Mouse (Mus musculus): ENCODE data around the gene Atp10a. TPM values are rescaled to one million over a fixed set of nuclear protein-coding genes. Genes with fewer than 3 reads are reported as not detected.
A peak's percentile ranks its signal among the peaks of the same experiment; 100 is the strongest.

Gene Atp10a
- polyA plus RNA-seq, 1 experiment from 2014 or later = 3.8 TPM

GRCm38 (mm10) chr7:58690069-58690923 lies 34.3 kb downstream of the Atp10a start:
- Histone ChIP-seq H3K9me3 (ENCODE audit: low read depth, low read length) (no peaks in the 10 kb centered on the region), H3K4me2 (no peak overlapping the region), H3K9ac (no peak overlapping the region), H3K36me3 (ENCODE audit: insufficient read depth) (no peaks in the 10 kb centered on the region), H3K4me1 (ENCODE audit: insufficient read depth) (peaks cover 20% of the 10 kb centered on the region), H3K27ac (ENCODE audit: low read depth) (no peak overlapping the region), H3K27me3 (ENCODE audit: insufficient read depth, low read length) (no peaks in the 10 kb centered on the region), H3K4me3 (ENCODE audit: low read depth, low read length) (no peak overlapping the region)
- ATAC-seq (ENCODE audit: insufficient read depth) (no peak), DNase-seq (no peak)
- 49% methylated on average over 6 of the region's 6 CpGs for WGBS
- TF ChIP-seq CTCF (IDR thresholded peaks at IDR 0.05; ENCODE audit: low read depth) = no peak

GRCm38 (mm10) chr7:58690997-58691596 lies 35.1 kb downstream of the Atp10a start:
- Histone ChIP-seq H3K9me3 (ENCODE audit: low read depth, low read length) (no peaks in the 10 kb centered on the region), H3K4me1 (ENCODE audit: insufficient read depth) (peaks cover 21% of the 10 kb centered on the region), H3K27ac (ENCODE audit: low read depth) (no peak overlapping the region), H3K36me3 (ENCODE audit: insufficient read depth) (no peaks in the 10 kb centered on the region), H3K4me3 (ENCODE audit: low read depth, low read length) (no peak overlapping the region), H3K4me2 (no peak overlapping the region), H3K9ac (no peak overlapping the region), H3K27me3 (ENCODE audit: insufficient read depth, low read length) (no peaks in the 10 kb centered on the region)
- TF ChIP-seq CTCF (IDR thresholded peaks at IDR 0.05; ENCODE audit: low read depth) = no peak
- 37% methylated on average over 6 of the region's 6 CpGs for WGBS
- ATAC-seq (ENCODE audit: insufficient read depth) (peak; percentile 76), DNase-seq (peak; percentile 61)

- no peak overlapping the region for H3K9ac ChIP-seq
- ATAC-seq (ENCODE audit: insufficient read depth) (peak; percentile 16; the same call in 1 of the 2 replicates), DNase-seq (peak; percentile 50)
- H3K4me2 ChIP-seq = no peak overlapping the region
- no peaks in the 10 kb centered on the region for H3K9me3 ChIP-seq (ENCODE audit: low read depth, low read length)
- no peaks in the 10 kb centered on the region for H3K36me3 ChIP-seq (ENCODE audit: insufficient read depth)
- H3K27ac ChIP-seq (ENCODE audit: low read depth) = peak overlapping the region; percentile 39; the same call in 1 of the 2 replicates
- peaks cover 21% of the 10 kb centered on the region for H3K4me1 ChIP-seq (ENCODE audit: insufficient read depth)
- no peaks in the 10 kb centered on the region for H3K27me3 ChIP-seq (ENCODE audit: insufficient read depth, low read length)
- no peak overlapping the region for H3K4me3 ChIP-seq (ENCODE audit: low read depth, low read length)
- TF ChIP-seq CTCF (IDR thresholded peaks at IDR 0.05; ENCODE audit: low read depth) = no peak
- 57% methylated on average over 2 of the region's 2 CpGs for WGBS
Measured at GRCm38 (mm10) chr7:58692704-58693103, 36.7 kb downstream of the Atp10a start.

- H3K36me3 ChIP-seq (ENCODE audit: insufficient read depth) = no peaks in the 10 kb centered on the region
- no peaks in the 10 kb centered on the region for H3K9me3 ChIP-seq (ENCODE audit: low read depth, low read length)
- H3K9ac ChIP-seq = no peak overlapping the region
- H3K4me2 ChIP-seq = no peak overlapping the region
- H3K27ac ChIP-seq (ENCODE audit: low read depth) = peak overlapping the region; percentile 39
- 30% methylated on average over 3 of the region's 3 CpGs for WGBS
- H3K4me3 ChIP-seq (ENCODE audit: low read depth, low read length) = no peak overlapping the region
- peak; percentile 83 for DNase-seq
- peak; percentile 42 for ATAC-seq (ENCODE audit: insufficient read depth)
- H3K27me3 ChIP-seq (ENCODE audit: insufficient read depth, low read length) = no peaks in the 10 kb centered on the region
- peaks cover 21% of the 10 kb centered on the region for H3K4me1 ChIP-seq (ENCODE audit: insufficient read depth)
- no peak for TF ChIP-seq CTCF (IDR thresholded peaks at IDR 0.05; ENCODE audit: low read depth)
Measured at GRCm38 (mm10) chr7:58693342-58693741, 37.4 kb downstream of the Atp10a start.

GRCm38 (mm10) chr7:58695661-58696060 lies 39.7 kb downstream of the Atp10a start:
- H3K9ac ChIP-seq = no peak overlapping the region

GRCm38 (mm10) chr7:58697092-58697491 lies 41.1 kb downstream of the Atp10a start:
- ATAC-seq (ENCODE audit: insufficient read depth) (no peak), DNase-seq (no peak)
- Histone ChIP-seq H3K4me1 (ENCODE audit: insufficient read depth) (peaks cover 13% of the 10 kb centered on the region), H3K36me3 (ENCODE audit: insufficient read depth) (no peaks in the 10 kb centered on the region), H3K27ac (ENCODE audit: low read depth) (no peak overlapping the region), H3K4me3 (ENCODE audit: low read depth, low read length) (no peak overlapping the region), H3K9me3 (ENCODE audit: low read depth, low read length) (no peaks in the 10 kb centered on the region), H3K9ac (no peak overlapping the region), H3K4me2 (no peak overlapping the region), H3K27me3 (ENCODE audit: insufficient read depth, low read length) (no peaks in the 10 kb centered on the region)
- TF ChIP-seq CTCF (IDR thresholded peaks at IDR 0.05; ENCODE audit: low read depth) = no peak
- WGBS = 51% methylated on average over 2 of the region's 2 CpGs

More at GRCm38 (mm10) chr7:58695661-58696060, 39.7 kb downstream of the Atp10a start:
- no peaks in the 10 kb centered on the region for H3K9me3 ChIP-seq (ENCODE audit: low read depth, low read length)
- ATAC-seq (ENCODE audit: insufficient read depth) (no peak), DNase-seq (no peak)
- no peaks in the 10 kb centered on the region for H3K36me3 ChIP-seq (ENCODE audit: insufficient read depth)
- peaks cover 18% of the 10 kb centered on the region for H3K4me1 ChIP-seq (ENCODE audit: insufficient read depth)
- WGBS = 71% methylated on average over 1 of the region's 1 CpGs
- no peak for TF ChIP-seq CTCF (IDR thresholded peaks at IDR 0.05; ENCODE audit: low read depth)
- H3K27me3 ChIP-seq (ENCODE audit: insufficient read depth, low read length) = no peaks in the 10 kb centered on the region
- H3K27ac ChIP-seq (ENCODE audit: low read depth) = no peak overlapping the region
- H3K4me2 ChIP-seq = no peak overlapping the region
- H3K4me3 ChIP-seq (ENCODE audit: low read depth, low read length) = no peak overlapping the region

- no peaks in the 10 kb centered on the region for H3K9me3 ChIP-seq (ENCODE audit: low read depth, low read length)
- H3K4me2 ChIP-seq = no peak overlapping the region
- 76% methylated on average over 7 of the region's 7 CpGs for WGBS
- TF ChIP-seq CTCF (IDR thresholded peaks at IDR 0.05; ENCODE audit: low read depth) = no peak
- H3K36me3 ChIP-seq (ENCODE audit: insufficient read depth) = no peaks in the 10 kb centered on the region
- no peak overlapping the region for H3K4me3 ChIP-seq (ENCODE audit: low read depth, low read length)
- no peaks in the 10 kb centered on the region for H3K27me3 ChIP-seq (ENCODE audit: insufficient read depth, low read length)
- H3K9ac ChIP-seq = no peak overlapping the region
- H3K4me1 ChIP-seq (ENCODE audit: insufficient read depth) = peaks cover 7% of the 10 kb centered on the region
- DNase-seq (no peak), ATAC-seq (ENCODE audit: insufficient read depth) (no peak)
- H3K27ac ChIP-seq (ENCODE audit: low read depth) = no peak overlapping the region
Measured at GRCm38 (mm10) chr7:58698738-58699442, 42.9 kb downstream of the Atp10a start.
